Mouse (Mus musculus): ENCODE data around the gene Gpx2. TPM values are rescaled to one million over a fixed set of nuclear protein-coding genes. Genes with fewer than 3 reads are reported as not detected.

Gene Gpx2
- polyA plus RNA-seq, 1 experiment from 2014 or later: 0.11 TPM

- no peaks in the 10 kb centered on the region for H3K27me3 ChIP-seq (ENCODE audit: control insufficient read depth, insufficient read depth, low read depth, low read length)
Observed at GRCm38 (mm10) chr12:76750866-76751459, 44.4 kb downstream of the Gpx2 start.

More at GRCm38 (mm10) chr12:76750866-76751459, 44.4 kb downstream of the Gpx2 start:
- no peak for ATAC-seq
- Histone ChIP-seq H3K9me3 (replicated peaks; ENCODE audit: control insufficient read depth, low read length, poor library complexity, severe bottlenecking) (no peaks in the 10 kb centered on the region), H3K4me3 (ENCODE audit: low read depth, low read length) (no peak overlapping the region), H3K4me2 (ENCODE audit: low read length) (no peak overlapping the region), H3K4me1 (ENCODE audit: control insufficient read depth, insufficient read depth, low read length) (no peaks in the 10 kb centered on the region), H3K36me3 (ENCODE audit: control insufficient read depth, insufficient read depth, low read length) (no peaks in the 10 kb centered on the region), H3K9ac (ENCODE audit: low read depth, low read length) (no peak overlapping the region), H3K27ac (ENCODE audit: low read length) (no peak overlapping the region)
- 83% methylated on average over 16 of the region's 16 CpGs for WGBS

Other genes with a start within 250 kb of the Gpx2 start
- gene Sptb, start 85.0 kb downstream of the Gpx2 start, polyA plus RNA-seq (2015; fragmentation: Nextera tagmentation; extraction: Ambion mirVana): 4.1 and 5.1 TPM in 2 replicates
- 108 and 118 TPM in 2 replicates for gene Churc1, start 30.0 kb downstream of the Gpx2 start, polyA plus RNA-seq (2015; fragmentation: Nextera tagmentation; extraction: Ambion mirVana)
- 41.6 and 42.9 TPM in 2 replicates for gene Fntb, start 30.0 kb downstream of the Gpx2 start, polyA plus RNA-seq (2015; fragmentation: Nextera tagmentation; extraction: Ambion mirVana)
- 52.1 and 53.8 TPM in 2 replicates for gene Rab15, start 27.4 kb upstream of the Gpx2 start, polyA plus RNA-seq (2015; fragmentation: Nextera tagmentation; extraction: Ambion mirVana)
- gene Max, start 166.6 kb upstream of the Gpx2 start, polyA plus RNA-seq (2015; fragmentation: Nextera tagmentation; extraction: Ambion mirVana): 18.4 and 21.7 TPM in 2 replicates

Measured in midbrain, embryonic 16.5 days (tissue).